Mouse (Mus musculus) forebrain, postnatal 0 days (tissue): ENCODE results near the gene Rpl39. TPM values are rescaled to one million over a fixed set of nuclear protein-coding genes. Genes with fewer than 3 reads are reported as not detected.

Experiments used
- ATAC-seq: fragments of 200-750 bp; cut with Nextera tagmentation; 2 replicates; pipeline ENCODE4 v1.8.0; 2017; ENCODE audit warnings: mild to moderate bottlenecking, moderate library complexity
- DNase-seq: peaks from one replicate; pipeline ENCODE4 v3.0.0-alpha.2; 2015
- H3K27ac ChIP-seq: fragments of 300-500 bp; sonication (generic); 2 replicates; pipeline ENCODE4 v1.5.1; 2014; ENCODE audit warnings: low read depth, mild to moderate bottlenecking, antibody characterized with exemption, low read length, moderate library complexity, mixed read lengths
- H3K27me3 ChIP-seq: fragments of 300-500 bp; sonication (generic); 2 replicates; pipeline ENCODE4 v1.6.1; 2014; ENCODE audit warnings: mild to moderate bottlenecking, low read length, mixed read lengths; ENCODE audit not compliant: insufficient read depth
- H3K36me3 ChIP-seq: fragments of 300-500 bp; sonication (generic); 2 replicates; pipeline ENCODE4 v1.6.1; 2014; ENCODE audit warnings: mild to moderate bottlenecking, moderate library complexity; ENCODE audit not compliant: insufficient read depth
- H3K4me1 ChIP-seq: fragments of 300-500 bp; sonication (generic); 2 replicates; pipeline ENCODE4 v1.6.1; 2014; ENCODE audit warnings: antibody characterized with exemption; ENCODE audit not compliant: insufficient read depth
- H3K4me2 ChIP-seq: fragments of 300-500 bp; sonication (generic); 2 replicates; pipeline ENCODE4 v1.6.1; 2014; ENCODE audit warnings: low read depth, mild to moderate bottlenecking, moderate library complexity
- H3K4me3 ChIP-seq: fragments of 300-500 bp; sonication (generic); 2 replicates; pipeline ENCODE4 v1.5.1; 2014; ENCODE audit warnings: low read depth, low read length, mixed read lengths
- H3K9ac ChIP-seq: fragments of 300-500 bp; sonication (generic); 2 replicates; pipeline ENCODE4 v1.6.1; 2014; ENCODE audit warnings: mild to moderate bottlenecking
- H3K9me3 ChIP-seq: fragments of 300-500 bp; sonication (generic); 2 replicates; pipeline ENCODE4 v1.6.1; 2016; ENCODE audit warnings: low read length
- CTCF ChIP-seq: sonication (generic); IDR thresholded peaks from 2 replicates; pipeline ENCODE4 v1.5.1; 2016; ENCODE audit warnings: antibody characterized with exemption, control low read depth, low read depth
- WGBS: fragments of 180-500 bp; shearing (Covaris S2); extraction: QIAGEN DNeasy Blood & Tissue Kit; methylation state at CpG from one replicate; pipeline ENCODE4 v1.1.7; 2014; 5-methylcytosine and 5-hydroxymethylcytosine counted together
- polyA plus RNA-seq: library from polyadenylated mRNA; unstranded; fragments of >200 nt; fragmentation: Nextera tagmentation; extraction: Ambion mirVana; gene quantifications from 2 replicates; pipeline ENCODE4 v1.2.1, GENCODE M21; 2015
- total RNA-seq: library from RNA; depleted of rRNA; stranded (reverse); fragments of >200 nt; gene quantifications from 2 replicates; pipeline ENCODE4 v1.2.3, GENCODE M21; 2014

Gene Rpl39
- total and polyA plus RNA-seq, 2 experiments from 2014 or later: 270 to 360 TPM

DNA sequence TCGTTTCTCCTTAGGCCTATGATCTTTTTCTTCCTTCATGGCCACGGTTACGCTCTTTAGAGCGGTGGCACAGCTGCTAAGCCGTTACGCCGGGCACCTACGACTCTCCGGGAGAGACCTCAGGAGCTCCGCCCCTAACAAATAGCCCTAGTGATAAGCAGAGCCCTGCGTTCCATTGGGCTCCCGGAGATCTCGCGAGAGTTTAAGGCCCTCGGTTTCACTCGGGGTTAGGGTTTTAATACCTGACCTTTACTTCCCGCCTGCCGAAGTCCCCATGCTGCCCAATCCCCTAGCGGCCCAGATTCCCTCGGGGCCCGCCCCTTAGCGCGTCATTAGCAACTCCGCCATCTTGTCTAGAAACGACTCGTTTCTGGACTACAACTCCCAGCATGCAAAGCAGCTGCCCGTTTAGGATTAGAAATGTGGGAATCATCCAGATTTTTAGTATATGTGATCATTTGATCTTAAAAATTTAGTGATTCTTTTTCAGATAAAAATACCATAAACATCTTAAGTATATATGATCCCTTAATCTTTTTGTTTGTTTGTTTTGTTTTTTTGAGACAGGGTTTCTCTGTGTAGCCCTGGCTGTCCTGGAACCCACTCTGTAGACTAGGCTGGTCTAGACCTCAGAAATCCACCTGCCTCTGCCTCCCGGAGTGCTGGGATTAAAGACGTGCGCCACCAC lies 25.1 kb upstream of the Rpl39 start, which contains the start of gene Upf3b:
Gene Upf3b (minus strand): TSS at position 130 of the 688 bp plus-strand sequence.
- Histone ChIP-seq H3K4me1 (no peaks in the 10 kb centered on the region), H3K36me3 (no peaks in the 10 kb centered on the region), H3K27me3 (no peaks in the 10 kb centered on the region), H3K9ac (peak within 1 kb of the TSS; percentile 62), H3K9me3 (no peaks in the 10 kb centered on the region), H3K27ac (peak within 1 kb of the TSS; percentile 86), H3K4me3 (peak within 1 kb of the TSS; percentile 51), H3K4me2 (peak within 1 kb of the TSS; percentile 59)
- no peak for TF ChIP-seq CTCF
- 25% methylated on average over 30 of the region's 30 CpGs for WGBS
- ATAC-seq (peak; percentile 98), DNase-seq (peak; percentile 94)

DNA sequence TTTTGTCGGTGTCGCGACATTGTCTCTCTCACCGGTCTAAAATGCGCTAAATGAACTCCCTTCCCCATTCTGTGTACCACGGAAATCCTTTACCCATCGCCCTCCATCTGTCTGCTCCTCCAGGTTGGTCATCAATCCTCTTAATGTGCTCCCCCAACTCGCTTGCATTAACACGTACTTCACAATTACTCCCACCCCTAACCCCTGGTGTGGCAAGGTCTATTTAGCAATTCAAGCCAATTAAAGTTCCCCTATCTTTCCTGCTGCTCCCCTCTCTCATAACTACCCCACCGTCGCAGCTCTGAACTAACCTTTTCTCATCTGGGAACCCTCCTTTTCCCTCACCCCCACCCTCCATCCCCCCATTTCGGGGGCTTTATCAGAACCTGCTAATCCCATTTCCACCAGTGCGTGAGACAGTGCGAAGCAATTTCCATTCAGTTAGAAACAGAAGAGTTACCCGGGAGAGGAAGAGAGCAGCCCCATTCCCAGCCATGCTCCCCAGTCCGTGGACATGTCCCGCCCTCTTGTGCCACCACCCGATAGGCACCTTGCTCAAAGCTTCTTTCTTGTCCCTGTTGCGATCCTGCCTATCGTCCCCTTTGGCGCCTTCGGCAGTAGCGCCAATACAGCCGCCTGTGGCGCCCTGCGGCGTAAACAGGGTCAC lies 24.5 kb upstream of the Rpl39 start:
- 22% methylated on average over 27 of the region's 27 CpGs for WGBS
- H3K27me3 ChIP-seq: no peaks in the 10 kb centered on the region
- peak; percentile 5; the same call in 1 of the 2 replicates for TF ChIP-seq CTCF
- peak overlapping the region; percentile 86 for H3K27ac ChIP-seq
- H3K9me3 ChIP-seq: no peaks in the 10 kb centered on the region
- H3K4me2 ChIP-seq: peak overlapping the region; percentile 59
- DNase-seq (no peak), ATAC-seq (peak; percentile 60)
- no peaks in the 10 kb centered on the region for H3K36me3 ChIP-seq
- H3K9ac ChIP-seq: peak overlapping the region; percentile 62
- no peaks in the 10 kb centered on the region for H3K4me1 ChIP-seq
- peak overlapping the region; percentile 51 for H3K4me3 ChIP-seq

DNA sequence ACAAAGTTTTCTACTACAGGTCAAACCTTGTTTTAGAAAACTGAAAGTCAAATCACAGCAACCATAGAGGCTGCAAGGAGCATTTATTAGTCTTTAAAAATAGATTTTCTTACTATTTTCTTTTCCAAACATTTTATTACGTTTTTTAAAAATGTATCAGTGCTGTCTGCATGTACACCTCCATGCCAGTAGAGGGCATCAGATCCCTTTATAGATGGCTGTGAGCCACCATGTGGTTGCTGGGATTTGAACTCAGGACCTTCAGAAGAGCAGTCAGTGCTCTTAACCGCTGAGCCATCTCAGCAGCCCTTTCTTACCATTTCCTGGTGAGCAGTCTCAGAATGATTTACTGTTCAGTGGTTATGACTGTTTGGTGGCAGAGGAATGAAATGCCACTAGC lies 18.6 kb upstream of the Rpl39 start:
- Histone ChIP-seq H3K36me3 (no peaks in the 10 kb centered on the region), H3K27me3 (no peaks in the 10 kb centered on the region), H3K9ac (no peak overlapping the region), H3K4me1 (no peaks in the 10 kb centered on the region), H3K27ac (no peak overlapping the region), H3K4me2 (no peak overlapping the region), H3K9me3 (no peaks in the 10 kb centered on the region), H3K4me3 (no peak overlapping the region)
- WGBS: 87% methylated on average over 2 of the region's 2 CpGs
- TF ChIP-seq CTCF: peak; percentile 21; the same call in 1 of the 2 replicates
- DNase-seq: no peak
- no peak for ATAC-seq

DNA sequence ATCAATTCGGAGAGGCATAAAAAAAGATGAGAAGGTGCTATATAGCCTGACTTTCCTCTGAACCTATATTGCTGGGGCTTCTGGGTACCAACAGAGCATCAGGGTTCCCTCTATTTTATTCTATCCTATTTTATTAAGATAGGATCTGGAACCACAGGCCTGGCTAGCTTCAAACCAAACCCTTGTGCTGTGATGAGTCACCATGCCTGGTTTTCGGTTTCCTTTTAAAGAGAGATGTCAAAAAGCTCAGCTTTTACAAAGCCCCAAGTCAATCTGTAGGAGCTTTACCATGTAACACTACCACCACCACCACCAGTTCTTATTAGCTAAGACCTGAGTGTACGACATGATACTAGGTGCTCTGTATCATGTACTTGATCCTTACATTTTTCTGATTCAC lies 13.5 kb upstream of the Rpl39 start:
- Histone ChIP-seq H3K4me1 (no peaks in the 10 kb centered on the region), H3K36me3 (peaks cover 3% of the 10 kb centered on the region; the same call in 1 of the 2 replicates), H3K9me3 (no peaks in the 10 kb centered on the region), H3K4me2 (no peak overlapping the region), H3K27me3 (no peaks in the 10 kb centered on the region), H3K4me3 (no peak overlapping the region), H3K27ac (no peak overlapping the region), H3K9ac (no peak overlapping the region)
- ATAC-seq (no peak), DNase-seq (no peak)
- WGBS: 93% methylated on average over 3 of the region's 3 CpGs
- TF ChIP-seq CTCF: no peak

DNA sequence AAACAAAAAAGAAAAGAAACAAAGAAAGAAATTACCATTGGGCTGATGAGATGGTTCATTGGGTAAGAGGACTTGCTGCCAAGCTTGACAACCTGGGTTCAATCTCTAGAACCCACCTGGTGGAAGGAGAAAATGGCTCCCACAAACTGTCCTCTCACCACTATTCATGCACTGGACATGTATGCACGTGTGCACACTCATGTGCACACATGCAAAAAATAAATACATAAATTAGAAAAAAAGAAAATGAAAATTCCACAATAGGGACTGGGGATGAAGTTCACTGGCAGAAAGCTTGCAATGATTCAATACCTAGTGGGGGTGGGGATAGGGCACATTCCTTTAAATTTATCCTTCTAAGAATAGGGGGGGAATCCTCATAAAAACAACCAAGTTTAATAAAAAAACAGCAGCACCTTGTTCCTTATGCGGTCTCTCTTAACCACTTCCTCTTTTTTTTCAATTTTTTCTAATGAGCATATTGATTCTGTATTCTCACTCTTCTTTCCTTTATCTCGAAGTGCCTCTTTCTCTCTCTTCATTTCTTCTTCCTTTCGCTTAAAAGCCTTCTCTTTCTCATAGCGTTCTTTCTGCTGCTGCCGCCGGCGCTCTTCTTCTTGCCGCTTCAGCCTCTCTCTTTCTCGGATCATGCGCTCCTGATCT lies 10.0 kb upstream of the Rpl39 start:
- WGBS: 93% methylated on average over 11 of the region's 11 CpGs

DNA sequence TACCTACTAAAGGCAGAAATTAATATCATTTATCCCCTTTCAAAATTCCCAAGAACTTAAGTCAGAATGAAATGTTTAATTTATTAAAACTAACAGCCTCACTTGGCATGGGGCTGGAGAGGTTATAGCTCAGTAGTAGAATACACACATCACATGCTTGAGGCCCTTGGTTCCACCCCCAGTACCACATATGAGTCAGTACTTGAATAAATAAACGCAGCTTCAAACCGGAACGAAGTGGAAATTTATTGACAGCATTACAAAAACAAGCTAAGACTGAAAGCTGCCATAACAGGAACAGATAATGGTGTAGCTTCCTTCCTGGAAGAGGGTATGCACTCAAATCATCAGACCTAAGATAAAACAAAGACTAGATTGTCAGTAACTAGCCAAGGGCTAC lies 6.3 kb upstream of the Rpl39 start:
- WGBS: 89% methylated on average over 3 of the region's 3 CpGs
- H3K4me2 ChIP-seq: no peak overlapping the region
- H3K9me3 ChIP-seq: no peaks in the 10 kb centered on the region
- no peak for DNase-seq
- TF ChIP-seq CTCF: no peak
- H3K9ac ChIP-seq: no peak overlapping the region
- peaks cover 6% of the 10 kb centered on the region; the same call in 1 of the 2 replicates for H3K36me3 ChIP-seq
- no peaks in the 10 kb centered on the region for H3K4me1 ChIP-seq
- no peak overlapping the region for H3K4me3 ChIP-seq
- ATAC-seq: no peak
- no peak overlapping the region for H3K27ac ChIP-seq
- H3K27me3 ChIP-seq: no peaks in the 10 kb centered on the region

More for the DNA sequence above, 10.0 kb upstream of the Rpl39 start:
- no peak for DNase-seq
- no peaks in the 10 kb centered on the region for H3K9me3 ChIP-seq
- H3K27ac ChIP-seq: no peak overlapping the region
- no peak overlapping the region for H3K9ac ChIP-seq
- no peaks in the 10 kb centered on the region for H3K4me1 ChIP-seq
- H3K4me3 ChIP-seq: no peak overlapping the region
- no peak for TF ChIP-seq CTCF
- no peak for ATAC-seq
- no peaks in the 10 kb centered on the region for H3K27me3 ChIP-seq
- H3K36me3 ChIP-seq: peaks cover 6% of the 10 kb centered on the region; the same call in 1 of the 2 replicates
- no peak overlapping the region for H3K4me2 ChIP-seq
